Mouse (Mus musculus) midbrain, embryonic 15.5 days (tissue): Measurements from ENCODE around the gene Smyd2. TPM values are rescaled to one million over a fixed set of nuclear protein-coding genes. Genes with fewer than 3 reads are reported as not detected.
A peak's percentile ranks its signal among the peaks of the same experiment; 100 is the strongest.

Source experiments
- ATAC-seq: fragments of 200-750 bp; cut with Nextera tagmentation; replicated peaks from 2 replicates; pipeline ENCODE4 v1.8.0; 2017; ENCODE audit warnings: moderate TSS enrichment
- H3K27ac ChIP-seq: fragments of 300-500 bp; sonication (generic); 2 replicates; pipeline ENCODE4 v1.5.1; 2015; ENCODE audit warnings: mild to moderate bottlenecking, inconsistent platforms
- H3K27me3 ChIP-seq: fragments of 300-500 bp; sonication (generic); replicated peaks from 2 replicates; pipeline ENCODE4 v1.6.1; 2015; ENCODE audit warnings: inconsistent platforms
- H3K36me3 ChIP-seq: fragments of 300-500 bp; sonication (generic); replicated peaks from 2 replicates; pipeline ENCODE4 v1.6.1; 2015; ENCODE audit warnings: inconsistent platforms
- H3K4me1 ChIP-seq: fragments of 300-500 bp; sonication (generic); 2 replicates; pipeline ENCODE4 v1.6.1; 2015; ENCODE audit warnings: inconsistent platforms
- H3K4me2 ChIP-seq: fragments of 300-500 bp; sonication (generic); 2 replicates; pipeline ENCODE4 v1.6.1; 2015; ENCODE audit warnings: inconsistent platforms, mild to moderate bottlenecking, moderate library complexity
- H3K4me3 ChIP-seq: fragments of 300-500 bp; sonication (generic); 2 replicates; pipeline ENCODE4 v1.5.1; 2015; ENCODE audit warnings: mild to moderate bottlenecking, inconsistent platforms
- H3K9ac ChIP-seq: fragments of 300-500 bp; sonication (generic); 2 replicates; pipeline ENCODE4 v1.6.1; 2015; ENCODE audit warnings: mild to moderate bottlenecking, inconsistent platforms
- H3K9me3 ChIP-seq: fragments of 300-500 bp; sonication (generic); 2 replicates; pipeline ENCODE4 v1.6.1; 2016; ENCODE audit warnings: inconsistent platforms
- WGBS: fragments of 180-500 bp; shearing (Covaris S2); methylation state at CpG from one replicate; pipeline ENCODE4 v1.1.7; 2015; ENCODE audit warnings: mixed read lengths; 5-methylcytosine and 5-hydroxymethylcytosine counted together
- polyA plus RNA-seq: library from polyadenylated mRNA; unstranded; fragments of >200 nt; fragmentation: Nextera tagmentation; extraction: Ambion mirVana; gene quantifications from 2 replicates; pipeline ENCODE4 v1.2.1, GENCODE M21; 2015

Smyd2 gene
- 71.3 and 71.8 TPM in 2 replicates for polyA plus RNA-seq

DNA sequence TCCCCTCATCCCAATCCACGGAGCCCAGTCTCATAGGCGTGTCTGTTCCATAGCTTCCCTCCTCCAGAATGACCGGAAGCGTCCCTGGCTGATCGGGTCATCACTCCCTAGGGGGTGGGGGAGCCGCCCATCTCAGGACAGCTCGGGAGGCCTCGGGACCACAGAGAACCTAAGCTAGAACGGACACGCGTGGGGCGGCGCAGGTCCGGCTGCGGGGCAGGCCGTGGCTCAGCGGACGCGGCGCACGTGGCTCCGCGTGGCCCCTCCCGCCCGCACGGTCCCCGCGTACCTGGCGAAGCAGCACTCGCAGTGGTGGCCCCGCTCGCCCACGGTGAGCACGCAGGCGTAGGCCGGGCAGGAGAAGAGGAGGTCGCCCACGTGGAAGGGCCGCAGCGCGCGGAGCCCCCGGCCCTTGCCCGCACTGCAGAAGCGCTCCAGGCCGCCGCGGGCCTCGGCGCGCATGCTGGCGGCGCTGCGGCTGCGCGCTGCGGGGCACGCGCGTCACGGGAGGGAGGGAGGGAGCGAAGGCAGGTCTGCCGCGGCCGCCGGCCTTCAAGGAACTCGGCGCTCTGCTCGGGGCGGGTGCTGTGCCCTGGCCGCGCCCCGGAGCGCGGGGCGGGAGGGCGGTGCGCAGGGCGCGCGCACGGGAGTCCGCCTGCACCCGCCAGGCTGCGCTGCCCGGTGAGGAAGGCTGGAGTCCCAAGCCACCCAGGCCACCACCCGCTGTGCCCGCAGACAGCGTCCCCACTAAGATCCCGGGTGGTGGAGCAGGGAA, at the start of gene Smyd2:
Smyd2 (minus strand) TSS at position 546 of the 775 bp plus-strand sequence.
- Histone ChIP-seq H3K9me3 (no peaks in the 10 kb centered on the region), H3K36me3 (no peaks in the 10 kb centered on the region), H3K4me3 (peak within 1 kb of the TSS; percentile 68), H3K27me3 (no peaks in the 10 kb centered on the region), H3K4me2 (peak within 1 kb of the TSS; percentile 77), H3K4me1 (peaks cover 28% of the 10 kb centered on the region), H3K27ac (peak within 1 kb of the TSS; percentile 52; the same call in 1 of the 2 replicates), H3K9ac (peak within 1 kb of the TSS; percentile 74)
- ATAC-seq, result peak; percentile 90
- under 1% methylated on average over 80 of the region's 90 CpGs for WGBS

GRCm38 (mm10) chr1:189970381-189970780, 48.2 kb upstream of the Smyd2 start:
- no peak overlapping the region for H3K9ac ChIP-seq
- H3K27ac ChIP-seq, result no peak overlapping the region
- no peak overlapping the region for H3K4me3 ChIP-seq
- no peak overlapping the region for H3K4me2 ChIP-seq
- no peaks in the 10 kb centered on the region for H3K36me3 ChIP-seq
- no peaks in the 10 kb centered on the region for H3K9me3 ChIP-seq
- no peaks in the 10 kb centered on the region for H3K27me3 ChIP-seq
- ATAC-seq, result no peak
- 89% methylated on average over 8 of the region's 8 CpGs for WGBS
- peaks cover 4% of the 10 kb centered on the region; the same call in 1 of the 2 replicates for H3K4me1 ChIP-seq

DNA sequence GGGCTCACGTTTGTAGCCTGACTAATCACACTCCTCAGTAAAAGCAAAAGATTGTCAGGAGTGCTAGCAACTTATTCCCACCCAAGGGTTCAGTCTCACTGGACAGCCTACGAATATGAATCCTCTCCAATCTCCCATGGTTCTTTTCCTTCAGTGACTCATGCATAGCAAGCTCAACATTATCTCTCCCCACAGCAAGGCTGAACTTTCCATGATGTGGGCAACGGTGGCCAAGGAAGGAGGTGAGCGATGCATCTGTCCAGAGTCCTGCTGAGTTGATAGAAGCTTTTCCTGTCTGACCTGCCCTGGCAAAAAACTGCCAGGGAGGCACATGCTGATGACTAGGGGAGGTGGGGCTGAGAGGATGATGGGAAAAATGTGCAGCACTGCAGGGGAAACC, 45.9 kb upstream of the Smyd2 start:
- no peak for ATAC-seq
- H3K4me1 ChIP-seq, result peaks cover 4% of the 10 kb centered on the region; the same call in 1 of the 2 replicates
- H3K4me2 ChIP-seq, result no peak overlapping the region
- no peaks in the 10 kb centered on the region for H3K9me3 ChIP-seq
- 79% methylated on average over 4 of the region's 4 CpGs for WGBS
- H3K9ac ChIP-seq, result no peak overlapping the region
- no peak overlapping the region for H3K4me3 ChIP-seq
- no peaks in the 10 kb centered on the region for H3K27me3 ChIP-seq
- no peaks in the 10 kb centered on the region for H3K36me3 ChIP-seq
- no peak overlapping the region for H3K27ac ChIP-seq

DNA sequence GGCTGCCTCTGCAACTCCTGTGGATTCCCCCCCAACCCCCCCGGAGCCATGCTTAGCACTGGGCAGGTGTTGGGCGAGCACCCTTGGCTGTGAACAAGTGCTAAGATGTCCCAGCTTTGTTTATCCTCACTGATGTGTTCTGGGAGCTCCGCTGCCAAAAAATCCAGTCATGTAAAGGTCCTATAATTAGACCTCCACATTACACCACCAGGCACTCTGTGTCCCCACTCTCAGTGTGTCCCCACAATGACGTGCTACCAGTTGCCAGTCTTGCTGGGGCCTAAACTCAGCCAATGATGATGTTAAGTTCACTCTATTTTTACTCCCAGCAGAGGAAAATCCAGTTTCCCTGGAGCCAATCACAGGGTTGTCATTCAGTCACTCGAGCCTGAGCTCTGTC, 38.3 kb upstream of the Smyd2 start:
- Histone ChIP-seq H3K9ac (no peak overlapping the region), H3K27me3 (no peaks in the 10 kb centered on the region), H3K36me3 (no peaks in the 10 kb centered on the region), H3K4me2 (no peak overlapping the region), H3K4me1 (no peaks in the 10 kb centered on the region), H3K9me3 (no peaks in the 10 kb centered on the region), H3K27ac (no peak overlapping the region), H3K4me3 (no peak overlapping the region)
- ATAC-seq, result no peak
- 77% methylated on average over 5 of the region's 5 CpGs for WGBS

GRCm38 (mm10) chr1:189959802-189960201, 37.6 kb upstream of the Smyd2 start:
- Histone ChIP-seq H3K4me1 (no peaks in the 10 kb centered on the region), H3K27me3 (no peaks in the 10 kb centered on the region), H3K4me2 (no peak overlapping the region), H3K9me3 (no peaks in the 10 kb centered on the region), H3K27ac (no peak overlapping the region), H3K9ac (no peak overlapping the region), H3K36me3 (no peaks in the 10 kb centered on the region), H3K4me3 (no peak overlapping the region)
- ATAC-seq, result no peak
- 82% methylated on average over 8 of the region's 8 CpGs for WGBS

DNA sequence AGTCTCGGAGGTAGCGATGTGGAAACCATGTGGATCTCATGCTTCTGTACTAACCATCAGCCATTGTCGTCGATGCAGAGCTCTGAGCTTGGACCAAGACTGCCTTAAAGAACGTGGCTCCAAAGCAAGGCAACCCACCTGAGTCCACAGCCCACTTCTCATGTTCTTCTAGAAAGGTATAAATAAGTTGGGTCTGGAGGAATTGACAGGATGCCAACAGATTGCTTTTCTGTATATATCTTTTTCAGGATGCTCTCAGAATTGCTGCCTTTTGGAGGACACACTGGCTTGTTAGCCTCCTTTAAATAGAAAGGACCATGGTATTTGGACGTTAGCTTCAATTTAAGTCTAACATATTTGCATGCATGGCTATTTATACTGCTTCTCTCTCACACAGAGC, 29.7 kb upstream of the Smyd2 start:
- H3K4me1 ChIP-seq, result no peaks in the 10 kb centered on the region
- H3K4me2 ChIP-seq, result no peak overlapping the region
- no peak overlapping the region for H3K9ac ChIP-seq
- no peak overlapping the region for H3K27ac ChIP-seq
- no peaks in the 10 kb centered on the region for H3K9me3 ChIP-seq
- no peak overlapping the region for H3K4me3 ChIP-seq
- H3K27me3 ChIP-seq, result no peaks in the 10 kb centered on the region
- H3K36me3 ChIP-seq, result no peaks in the 10 kb centered on the region
- ATAC-seq, result no peak
- WGBS, result 83% methylated on average over 6 of the region's 6 CpGs

- ATAC-seq, result no peak
Observed at GRCm38 (mm10) chr1:189947411-189947810, 25.2 kb upstream of the Smyd2 start.

DNA sequence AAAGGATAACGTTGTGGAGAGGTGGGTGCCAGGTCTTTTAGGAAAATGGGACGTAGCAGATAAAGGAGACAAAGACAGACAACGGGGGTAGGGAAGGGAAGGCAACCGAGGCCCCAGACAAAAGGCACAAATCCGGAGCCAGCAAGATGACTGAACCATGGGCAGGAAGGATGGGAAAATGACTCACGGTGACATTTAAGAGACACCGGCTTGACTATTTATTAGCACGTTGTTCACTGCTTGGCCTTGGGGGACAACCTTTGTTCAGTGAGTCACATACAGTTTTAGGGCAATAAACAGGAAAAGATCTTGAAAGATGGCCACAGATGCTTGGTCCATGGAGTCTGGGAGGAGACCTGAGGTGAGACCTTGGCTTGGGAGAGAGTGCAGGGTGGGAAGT, 24.0 kb upstream of the Smyd2 start:
- Histone ChIP-seq H3K36me3 (no peaks in the 10 kb centered on the region), H3K9me3 (no peaks in the 10 kb centered on the region), H3K4me1 (no peaks in the 10 kb centered on the region), H3K27me3 (no peaks in the 10 kb centered on the region), H3K27ac (no peak overlapping the region), H3K4me2 (no peak overlapping the region), H3K4me3 (no peak overlapping the region), H3K9ac (no peak overlapping the region)
- 81% methylated on average over 8 of the region's 8 CpGs for WGBS
- no peak for ATAC-seq

More at GRCm38 (mm10) chr1:189947411-189947810, 25.2 kb upstream of the Smyd2 start:
- Histone ChIP-seq H3K9ac (no peak overlapping the region), H3K4me1 (no peaks in the 10 kb centered on the region), H3K9me3 (no peaks in the 10 kb centered on the region), H3K4me2 (no peak overlapping the region), H3K27ac (no peak overlapping the region), H3K36me3 (no peaks in the 10 kb centered on the region), H3K27me3 (no peaks in the 10 kb centered on the region), H3K4me3 (no peak overlapping the region)
- WGBS, result 46% methylated on average over 8 of the region's 8 CpGs

- no peaks in the 10 kb centered on the region for H3K4me1 ChIP-seq
- ATAC-seq, result no peak
- no peaks in the 10 kb centered on the region for H3K9me3 ChIP-seq
- no peak overlapping the region for H3K4me2 ChIP-seq
- no peak overlapping the region for H3K4me3 ChIP-seq
- H3K36me3 ChIP-seq, result no peaks in the 10 kb centered on the region
- WGBS, result 88% methylated on average over 5 of the region's 5 CpGs
- no peak overlapping the region for H3K27ac ChIP-seq
- no peaks in the 10 kb centered on the region for H3K27me3 ChIP-seq
- no peak overlapping the region for H3K9ac ChIP-seq
Observed at GRCm38 (mm10) chr1:189941786-189942185, 19.6 kb upstream of the Smyd2 start.

GRCm38 (mm10) chr1:189936436-189937105, 14.4 kb upstream of the Smyd2 start:
- Histone ChIP-seq H3K36me3 (no peaks in the 10 kb centered on the region), H3K9ac (no peak overlapping the region), H3K4me1 (no peaks in the 10 kb centered on the region), H3K27ac (no peak overlapping the region), H3K9me3 (no peaks in the 10 kb centered on the region), H3K4me2 (no peak overlapping the region), H3K4me3 (no peak overlapping the region), H3K27me3 (no peaks in the 10 kb centered on the region)
- 77% methylated on average over 10 of the region's 10 CpGs for WGBS
- no peak for ATAC-seq

GRCm38 (mm10) chr1:189933480-189934202, 11.5 kb upstream of the Smyd2 start:
- no peaks in the 10 kb centered on the region for H3K9me3 ChIP-seq
- 71% methylated on average over 9 of the region's 9 CpGs for WGBS
- no peak overlapping the region for H3K4me3 ChIP-seq
- no peaks in the 10 kb centered on the region for H3K36me3 ChIP-seq
- no peaks in the 10 kb centered on the region for H3K27me3 ChIP-seq
- H3K9ac ChIP-seq, result no peak overlapping the region
- ATAC-seq, result no peak
- no peak overlapping the region for H3K4me2 ChIP-seq
- H3K27ac ChIP-seq, result no peak overlapping the region
- no peaks in the 10 kb centered on the region for H3K4me1 ChIP-seq

- WGBS, result 66% methylated on average over 7 of the region's 7 CpGs
- Histone ChIP-seq H3K9ac (no peak overlapping the region), H3K4me3 (no peak overlapping the region), H3K4me2 (no peak overlapping the region), H3K4me1 (peaks cover under 1% of the 10 kb centered on the region; the same call in 1 of the 2 replicates), H3K36me3 (no peaks in the 10 kb centered on the region), H3K27ac (no peak overlapping the region), H3K9me3 (no peaks in the 10 kb centered on the region), H3K27me3 (no peaks in the 10 kb centered on the region)
- ATAC-seq, result no peak
Observed at GRCm38 (mm10) chr1:189932976-189933375, 10.8 kb upstream of the Smyd2 start.
